Mouse (Mus musculus): Measurements from ENCODE around the gene Hsdl2. TPM values are rescaled to one million over a fixed set of nuclear protein-coding genes. Genes with fewer than 3 reads are reported as not detected.

Gene Hsdl2
- total and polyA plus RNA-seq, 3 experiments = 8.9 to 106 (median 73.7) TPM

- peak; percentile 91 for DNase-seq
These were observed 44.9 kb downstream of the Hsdl2 start, which contains the start of gene E130308A19Rik for GRCm38 (mm10) chr4:59625998-59626910. TSS of gene E130308A19Rik (plus strand) at chr4:59626211.

DNA sequence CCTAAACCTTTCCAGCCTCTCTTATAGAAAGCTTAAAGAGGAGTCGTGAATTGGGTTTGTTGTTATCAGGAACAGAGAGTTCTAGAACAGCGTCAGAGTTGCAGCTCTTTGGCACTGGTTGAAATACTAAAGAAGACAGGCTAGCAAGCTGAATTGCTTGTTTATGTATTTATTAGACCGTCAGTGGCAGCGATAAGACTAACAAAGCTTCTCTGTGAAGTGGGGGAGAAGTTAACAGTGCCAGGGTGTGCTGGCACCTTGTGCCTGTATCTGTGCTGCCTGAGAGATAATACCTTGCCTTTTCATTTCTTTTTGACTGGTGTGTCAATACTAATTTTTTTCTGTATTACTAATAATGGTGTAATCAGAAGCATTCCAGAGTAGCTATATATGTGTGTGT lies 46.9 kb downstream of the Hsdl2 start:
- no peak for DNase-seq

DNA sequence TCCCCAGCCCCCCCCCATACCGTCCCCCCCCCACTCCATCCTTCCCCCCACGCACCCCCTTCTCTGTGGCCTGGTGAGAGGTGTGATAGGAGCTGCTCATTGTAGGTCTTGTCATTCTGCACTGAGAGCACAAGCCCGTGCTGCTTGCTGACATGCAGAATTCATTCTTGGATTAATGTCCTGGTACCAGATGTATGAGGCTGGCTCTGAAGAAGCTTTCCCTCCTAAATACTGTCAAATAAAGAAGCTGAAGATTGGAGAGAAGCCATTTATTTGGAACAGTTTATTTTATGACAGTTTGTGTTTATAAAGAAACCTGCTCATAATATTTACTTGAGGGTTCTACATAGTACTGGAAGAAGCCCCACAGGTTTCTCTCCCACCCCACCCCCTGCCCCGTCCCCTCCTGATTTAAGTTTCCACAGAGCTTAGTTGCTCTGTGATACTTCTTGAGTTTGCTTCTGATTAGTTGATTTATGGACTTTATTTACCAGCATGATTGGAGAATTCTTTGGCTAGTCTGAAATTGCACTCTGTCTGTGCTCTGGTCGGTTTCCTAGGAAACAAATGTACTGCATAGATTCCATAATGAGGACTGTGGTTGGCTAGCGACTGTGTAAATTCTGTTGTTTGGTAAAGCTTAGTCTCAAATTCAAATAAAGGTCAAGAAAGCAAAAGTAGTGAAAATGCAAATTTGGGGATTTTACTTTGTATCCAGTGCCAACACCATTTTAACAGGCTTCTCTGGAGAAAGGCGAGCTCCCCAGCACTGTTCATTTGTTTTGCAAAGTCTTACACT lies 47.9 kb downstream of the Hsdl2 start:
- DNase-seq = no peak

DNA sequence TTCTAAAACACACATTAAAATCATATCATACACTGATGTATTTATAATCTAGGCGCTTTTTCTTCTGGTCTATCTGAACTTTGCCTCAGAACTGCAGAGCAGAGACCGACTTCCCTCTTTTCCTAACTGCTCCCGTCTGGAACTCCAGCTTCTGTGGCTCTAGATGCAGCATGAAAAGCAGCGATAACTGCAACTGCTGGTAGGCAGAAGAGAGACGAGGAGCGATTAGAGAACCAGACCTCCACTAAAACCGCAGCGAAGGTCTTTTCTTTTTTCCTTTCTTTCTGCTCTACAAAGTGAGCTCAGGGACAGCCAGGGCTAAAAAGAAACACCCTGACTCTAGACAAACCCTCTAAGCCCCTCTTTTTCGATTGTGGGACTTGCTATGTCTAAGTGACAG lies 48.8 kb downstream of the Hsdl2 start:
- DNase-seq = no peak

- DNase-seq = no peak
These were observed 53.2 kb downstream of the Hsdl2 start for GRCm38 (mm10) chr4:59634532-59634931.

DNA sequence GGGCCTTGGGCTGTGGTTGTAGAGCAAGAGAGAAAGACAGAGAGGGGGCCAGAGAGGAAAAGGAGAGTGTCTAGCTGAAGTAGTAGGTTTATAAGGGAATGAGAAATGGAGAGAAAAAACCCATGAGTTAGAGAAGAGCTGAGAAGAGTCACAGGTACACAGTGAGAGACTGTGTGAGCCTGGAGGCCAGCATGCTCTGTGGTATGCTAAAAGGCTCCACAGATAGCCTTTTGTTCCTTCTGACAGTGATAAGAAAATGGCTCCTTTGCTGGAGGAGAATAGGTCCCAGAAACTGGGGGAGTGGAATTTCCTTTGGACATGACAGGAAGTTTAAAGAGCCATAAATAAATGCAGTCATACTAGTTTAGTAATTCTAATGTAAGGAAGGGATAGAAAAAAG lies 57.8 kb downstream of the Hsdl2 start:
- DNase-seq = no peak

DNA sequence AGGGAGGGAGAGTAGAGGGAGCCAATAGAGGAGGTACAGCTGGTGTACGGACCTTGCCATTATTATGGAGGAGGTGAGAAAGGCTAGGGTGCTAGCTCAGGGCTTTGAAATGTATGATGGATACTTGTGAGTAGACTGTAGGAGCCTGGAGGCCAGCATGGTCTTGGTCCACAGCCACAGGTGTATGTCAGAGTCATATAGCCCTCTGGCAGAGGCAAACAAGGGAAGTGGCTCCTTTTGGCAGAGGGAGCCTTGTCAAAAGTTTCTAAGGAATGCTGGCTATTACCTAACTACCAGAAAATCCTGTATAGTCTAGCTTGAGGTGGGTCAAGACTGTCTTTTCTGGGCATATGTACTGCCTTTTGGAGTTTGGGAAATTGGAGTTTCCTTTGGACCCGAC lies 59.4 kb downstream of the Hsdl2 start:
- no peak for DNase-seq

GRCm38 (mm10) chr4:59642039-59642438 lies 60.7 kb downstream of the Hsdl2 start:
- DNase-seq = no peak

DNA sequence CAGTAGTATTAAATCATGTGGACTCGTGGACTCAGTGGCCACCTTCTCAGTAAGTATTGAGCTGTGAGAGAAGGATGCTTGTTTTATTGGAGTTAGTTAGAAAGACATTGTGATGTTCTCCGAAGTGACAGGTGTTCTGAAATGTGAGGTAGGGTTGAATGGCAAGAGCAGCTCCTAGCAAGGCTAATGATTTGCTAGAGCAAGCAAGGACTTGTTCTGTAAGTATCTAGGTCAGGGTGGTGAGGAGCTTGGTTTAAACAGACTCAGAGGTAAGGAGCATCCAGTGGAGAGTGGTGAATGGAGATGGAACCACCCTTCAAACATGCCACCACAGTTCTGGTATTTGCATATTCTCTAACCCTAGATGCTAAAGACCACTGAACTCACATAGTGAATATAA lies 61.3 kb downstream of the Hsdl2 start:
- no peak for DNase-seq

GRCm38 (mm10) chr4:59644431-59644830 lies 63.1 kb downstream of the Hsdl2 start:
- DNase-seq = no peak

GRCm38 (mm10) chr4:59644992-59645391 lies 63.6 kb downstream of the Hsdl2 start:
- no peak for DNase-seq

- DNase-seq = no peak
These were observed 64.2 kb downstream of the Hsdl2 start for GRCm38 (mm10) chr4:59645610-59646009.

- no peak for DNase-seq
These were observed 64.8 kb downstream of the Hsdl2 start for GRCm38 (mm10) chr4:59646020-59646696.

DNA sequence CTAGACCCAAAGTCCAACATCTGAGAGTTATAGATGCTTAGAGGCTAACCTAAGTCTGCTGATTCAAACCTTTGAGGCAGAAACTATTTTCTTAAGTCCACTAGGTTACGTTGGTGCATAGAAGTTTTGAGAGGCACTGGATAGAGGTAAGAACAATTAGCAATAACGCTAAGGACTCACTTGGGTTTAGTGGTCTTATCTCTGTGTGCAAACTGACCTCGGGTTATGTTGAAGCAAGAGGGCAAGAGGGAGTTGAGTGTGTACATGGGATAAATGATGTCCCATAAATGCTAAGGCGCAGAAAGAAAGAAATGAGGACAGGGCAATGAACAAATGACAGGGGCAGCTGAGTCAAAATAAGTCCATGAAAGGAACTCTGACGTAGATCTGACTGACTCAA lies 67.8 kb downstream of the Hsdl2 start:
- no peak for DNase-seq

DNA sequence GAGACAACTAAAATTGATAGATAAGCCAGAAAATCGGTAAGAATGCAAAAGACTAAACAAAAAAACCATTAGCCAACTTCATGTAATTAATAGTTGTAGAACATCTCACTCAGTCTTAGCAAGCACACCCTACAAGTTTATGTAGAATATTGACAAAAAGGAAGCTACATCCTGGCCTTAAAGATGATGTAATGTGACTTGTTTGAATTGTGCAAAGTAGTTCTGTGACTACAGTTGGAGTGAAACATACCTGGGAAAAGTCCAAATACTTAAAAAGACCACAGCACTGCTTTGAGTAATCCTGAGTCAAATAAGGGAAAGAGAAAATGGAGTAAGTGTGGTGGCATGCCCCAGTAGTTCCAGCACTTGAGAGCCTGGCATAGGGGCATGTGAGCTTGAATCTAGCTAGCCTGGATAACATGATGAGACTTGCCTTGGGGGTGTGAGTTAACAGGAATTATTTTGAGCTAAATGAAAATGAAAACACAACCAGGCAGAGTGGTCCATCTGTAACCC lies 70.9 kb downstream of the Hsdl2 start:
- DNase-seq = no peak

GRCm38 (mm10) chr4:59656061-59656642 lies 74.8 kb downstream of the Hsdl2 start:
- DNase-seq = no peak

- DNase-seq = no peak
These were observed 80.8 kb downstream of the Hsdl2 start for GRCm38 (mm10) chr4:59662163-59662562.

DNA sequence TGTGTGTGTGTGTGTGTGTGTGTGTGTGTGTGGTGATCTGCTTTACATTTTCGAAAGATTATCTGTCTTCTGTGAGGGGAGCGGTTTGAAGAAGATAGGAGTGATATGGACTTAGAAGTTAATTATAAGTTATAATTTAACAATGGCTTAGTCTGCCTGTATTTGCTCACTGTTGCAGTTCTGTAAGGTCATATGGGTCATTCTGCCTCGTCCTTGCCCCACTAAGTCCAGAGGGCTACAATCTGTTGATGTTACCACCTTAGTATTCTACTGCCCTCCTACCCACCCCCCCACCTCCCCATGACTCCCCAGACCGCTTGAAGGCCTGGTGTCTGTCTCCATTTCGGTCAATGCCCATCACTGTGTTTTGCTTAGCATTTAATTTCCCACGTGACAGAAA lies 82.1 kb downstream of the Hsdl2 start:
- DNase-seq = no peak

- no peak for DNase-seq
These were observed 85.4 kb downstream of the Hsdl2 start for GRCm38 (mm10) chr4:59666550-59667317.

GRCm38 (mm10) chr4:59668050-59668449 lies 86.7 kb downstream of the Hsdl2 start:
- no peak for DNase-seq

Data from adrenal gland, adult 2 months (tissue).